Mouse (Mus musculus): ENCODE results near the gene Gm5565. TPM values are rescaled to one million over a fixed set of nuclear protein-coding genes. Genes with fewer than 3 reads are reported as not detected.
"Not testable (repeated sequence)": the region's sequence is repeated elsewhere in the genome, so short reads cannot be mapped to it uniquely, and the experiment has no call there.

The Gm5565 gene
- polyA plus RNA-seq, 1 experiment from 2014 or later, result not detected

DNA sequence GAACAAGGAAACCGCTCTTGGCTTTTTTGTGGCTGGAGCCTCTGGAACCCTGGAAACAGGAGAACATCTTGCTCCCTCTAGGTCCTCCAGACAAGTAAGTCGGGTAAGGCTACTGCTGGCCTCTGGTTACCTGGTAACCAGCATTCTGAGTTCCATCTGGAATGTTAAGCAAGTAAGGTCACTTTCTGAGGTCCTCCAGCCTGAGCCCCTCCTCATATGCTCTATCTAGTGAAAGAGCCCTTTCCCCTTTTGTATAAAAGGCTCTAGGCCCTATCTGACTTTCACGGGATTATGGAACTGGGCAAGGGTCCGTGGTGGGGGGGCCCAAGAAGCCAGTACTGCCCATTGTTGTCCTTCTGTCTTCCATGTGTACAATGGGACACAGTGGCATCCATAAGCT lies 24.9 kb upstream of the Gm5565 start, which contains the start of gene 1700001J03Rik:
TSS of gene 1700001J03Rik (minus strand) at position 101 of the 400 bp plus-strand sequence.
- H3K9ac ChIP-seq; H3K4me3 ChIP-seq (replicated peaks); H3K36me3 ChIP-seq (replicated peaks); H3K9me3 ChIP-seq (replicated peaks); ATAC-seq (ENCODE audit: insufficient read depth); H3K4me2 ChIP-seq; H3K4me1 ChIP-seq (replicated peaks); H3K27me3 ChIP-seq; H3K27ac ChIP-seq (replicated peaks): not testable (repeated sequence)
- 56% methylated on average over 4 of the region's 4 CpGs for WGBS (ENCODE audit: insufficient replicate concordance)

DNA sequence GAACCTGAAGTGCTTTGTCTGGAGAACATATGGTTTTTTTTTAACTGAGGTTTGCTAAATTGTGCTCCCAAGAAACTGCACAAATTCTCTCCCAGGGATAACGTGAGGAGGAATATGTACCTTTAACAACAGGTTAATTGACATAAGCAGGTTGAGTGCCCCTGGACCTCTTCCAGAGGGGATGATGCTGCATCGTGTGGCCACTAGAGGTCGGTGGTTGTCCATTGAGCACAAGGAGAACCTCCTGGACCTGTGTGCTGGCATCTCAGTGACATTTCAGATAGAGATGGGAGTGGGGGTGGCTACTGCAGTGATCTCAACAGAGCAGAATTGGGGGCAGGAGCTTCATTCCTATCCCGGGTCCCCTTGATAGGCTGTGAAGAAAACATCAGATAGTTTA lies 12.4 kb upstream of the Gm5565 start:
- not testable (repeated sequence) for H3K4me1 ChIP-seq (replicated peaks); H3K27me3 ChIP-seq; H3K36me3 ChIP-seq (replicated peaks); ATAC-seq (ENCODE audit: insufficient read depth); H3K27ac ChIP-seq (replicated peaks); H3K9me3 ChIP-seq (replicated peaks); H3K9ac ChIP-seq; H3K4me3 ChIP-seq (replicated peaks); H3K4me2 ChIP-seq
- 34% methylated on average over 4 of the region's 4 CpGs for WGBS (ENCODE audit: insufficient replicate concordance)

DNA sequence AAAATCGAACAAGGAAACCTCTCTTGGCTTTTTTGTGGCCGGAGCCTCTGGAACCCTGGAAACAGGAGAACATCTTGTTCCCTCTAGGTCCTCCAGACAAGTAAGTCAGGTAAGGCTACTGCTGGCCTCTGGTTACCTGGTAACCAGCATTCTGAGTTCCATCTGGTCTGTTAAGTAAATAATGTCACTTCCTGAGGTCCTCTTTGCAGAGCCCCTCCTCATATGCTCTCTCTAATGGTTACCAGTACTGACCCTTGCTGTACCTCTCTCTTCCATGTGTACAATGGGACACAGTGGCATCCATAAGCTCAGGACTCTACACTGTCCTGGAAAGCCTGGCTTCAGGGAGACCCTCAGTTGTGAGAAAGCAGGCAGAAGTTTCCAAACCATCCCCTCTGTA lies 10.3 kb upstream of the Gm5565 start, which contains the start of gene Gm6309:
TSS of gene Gm6309 (minus strand) at position 101 of the 400 bp plus-strand sequence.
- not testable (repeated sequence) for H3K9ac ChIP-seq, H3K4me2 ChIP-seq

DNA sequence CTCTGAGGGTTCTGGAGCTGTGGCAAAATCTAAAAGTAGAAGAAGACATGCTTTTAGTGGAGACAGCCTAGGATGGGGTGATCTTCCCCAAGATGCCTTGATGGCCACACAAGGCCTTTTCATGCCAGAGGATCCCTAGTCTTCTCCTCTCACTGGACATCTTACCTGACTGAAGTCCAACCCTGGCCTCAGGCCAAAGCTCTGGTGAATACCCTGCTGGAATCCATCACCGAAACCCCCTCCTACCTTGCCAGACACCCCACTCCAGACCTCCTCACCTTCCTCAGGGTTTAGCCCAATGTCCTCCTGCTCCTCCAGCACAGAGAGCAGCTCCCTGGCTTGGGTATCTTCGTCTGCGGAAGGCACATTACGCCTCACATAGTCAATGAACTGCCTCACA lies 2.0 kb downstream of the Gm5565 start:
- not testable (repeated sequence) for H3K36me3 ChIP-seq (replicated peaks); H3K4me3 ChIP-seq (replicated peaks); H3K4me2 ChIP-seq; H3K9ac ChIP-seq; H3K9me3 ChIP-seq (replicated peaks); ATAC-seq (ENCODE audit: insufficient read depth); H3K4me1 ChIP-seq (replicated peaks); H3K27ac ChIP-seq (replicated peaks); H3K27me3 ChIP-seq
- WGBS (ENCODE audit: insufficient replicate concordance), result 69% methylated on average over 4 of the region's 4 CpGs

More for the DNA sequence above, 10.3 kb upstream of the Gm5565 start, which contains the start of gene Gm6309:
- not testable (repeated sequence) for ATAC-seq (ENCODE audit: insufficient read depth); H3K9me3 ChIP-seq (replicated peaks); H3K4me3 ChIP-seq (replicated peaks); H3K36me3 ChIP-seq (replicated peaks); H3K27ac ChIP-seq (replicated peaks); H3K27me3 ChIP-seq; H3K4me1 ChIP-seq (replicated peaks)
- WGBS (ENCODE audit: insufficient replicate concordance), result 43% methylated on average over 2 of the region's 2 CpGs

DNA sequence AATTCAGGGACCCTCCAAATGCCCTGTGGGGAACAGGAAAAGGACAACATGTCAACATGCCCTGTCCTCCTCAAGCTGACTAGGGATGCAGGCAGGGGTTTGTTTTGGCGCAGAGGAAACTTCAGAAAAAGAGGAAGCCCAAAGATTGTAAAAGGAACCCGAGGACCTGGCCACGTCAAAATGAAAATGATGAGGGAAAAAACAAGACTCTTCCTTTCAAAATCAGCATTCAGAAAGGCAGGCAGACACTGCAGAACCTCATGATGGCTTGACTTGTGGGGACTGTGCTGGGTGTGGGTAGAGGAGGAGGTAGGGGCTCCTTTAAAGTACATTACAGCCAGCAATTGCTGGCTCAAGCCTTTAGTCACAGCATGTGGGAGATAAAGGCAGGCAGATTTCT lies 9.9 kb downstream of the Gm5565 start:
- no peaks in the 10 kb centered on the region for H3K27me3 ChIP-seq
- no peak overlapping the region for H3K4me3 ChIP-seq (replicated peaks)
- ATAC-seq (ENCODE audit: insufficient read depth), result no peak
- no peaks in the 10 kb centered on the region for H3K36me3 ChIP-seq (replicated peaks)
- 46% methylated on average over 3 of the region's 3 CpGs for WGBS (ENCODE audit: insufficient replicate concordance)
- H3K9ac ChIP-seq, result no peak overlapping the region
- H3K4me1 ChIP-seq (replicated peaks), result no peaks in the 10 kb centered on the region
- H3K4me2 ChIP-seq, result no peak overlapping the region
- no peaks in the 10 kb centered on the region for H3K9me3 ChIP-seq (replicated peaks)
- no peak overlapping the region for H3K27ac ChIP-seq (replicated peaks)

DNA sequence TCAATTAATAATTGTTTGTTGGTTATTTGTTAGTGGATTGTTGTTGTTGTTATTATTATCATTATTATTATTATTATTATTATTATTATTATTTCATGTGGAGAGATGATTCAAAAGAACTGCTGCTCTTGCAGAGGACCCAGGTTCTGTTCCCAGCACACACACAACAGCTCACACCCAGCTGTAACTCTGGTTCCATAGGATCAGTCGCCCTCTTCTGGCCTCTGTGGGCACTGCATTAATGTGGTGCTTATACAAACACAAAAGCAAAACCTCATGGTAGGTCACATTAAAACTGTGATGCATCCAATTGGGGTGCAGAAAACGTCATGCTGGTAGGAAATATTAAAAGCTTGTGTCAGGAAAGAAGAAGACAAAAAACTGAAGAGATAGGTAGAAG lies 12.4 kb downstream of the Gm5565 start:
- 27% methylated on average over 2 of the region's 2 CpGs for WGBS (ENCODE audit: insufficient replicate concordance)
- H3K4me1 ChIP-seq (replicated peaks), result no peaks in the 10 kb centered on the region
- H3K27ac ChIP-seq (replicated peaks), result no peak overlapping the region
- no peak for ATAC-seq (ENCODE audit: insufficient read depth)
- H3K4me3 ChIP-seq (replicated peaks), result no peak overlapping the region
- no peaks in the 10 kb centered on the region for H3K36me3 ChIP-seq (replicated peaks)
- no peaks in the 10 kb centered on the region for H3K9me3 ChIP-seq (replicated peaks)
- no peak overlapping the region for H3K4me2 ChIP-seq
- no peak overlapping the region for H3K9ac ChIP-seq
- no peaks in the 10 kb centered on the region for H3K27me3 ChIP-seq

Other genes with a start within 250 kb of the Gm5565 start
- gene Cyp3a25, start 150.9 kb downstream of the Gm5565 start, polyA plus RNA-seq (2015; fragmentation: Nextera tagmentation; extraction: Ambion mirVana), result 0.23 and 0.59 TPM in 2 replicates
- 0.13 TPM in 1 of 2 replicates, not detected in the other for gene Cyp3a59, start 81.3 kb downstream of the Gm5565 start, polyA plus RNA-seq (2015; fragmentation: Nextera tagmentation; extraction: Ambion mirVana)
- not detected in 2 replicates for gene Gm6309, start 10.2 kb upstream of the Gm5565 start, polyA plus RNA-seq (2015; fragmentation: Nextera tagmentation; extraction: Ambion mirVana)
- not detected in 2 replicates for gene 1700001J03Rik, start 24.8 kb upstream of the Gm5565 start, polyA plus RNA-seq (2015; fragmentation: Nextera tagmentation; extraction: Ambion mirVana)
- gene Rnf6, start 61.0 kb upstream of the Gm5565 start, polyA plus RNA-seq (2015; fragmentation: Nextera tagmentation; extraction: Ambion mirVana), result 25.2 and 26.2 TPM in 2 replicates
- gene Cdk8, start 70.7 kb upstream of the Gm5565 start, polyA plus RNA-seq (2015; fragmentation: Nextera tagmentation; extraction: Ambion mirVana), result 19.0 and 21.9 TPM in 2 replicates
- gene Wasf3, start 224.4 kb upstream of the Gm5565 start, polyA plus RNA-seq (2015; fragmentation: Nextera tagmentation; extraction: Ambion mirVana), result 0.05 TPM in 2 replicates

Data from liver, embryonic 15.5 days (tissue).